Mouse (Mus musculus): ENCODE measurements around the gene Nkx6-1. TPM values are rescaled to one million over a fixed set of nuclear protein-coding genes. Genes with fewer than 3 reads are reported as not detected.

The Nkx6-1 gene
- polyA plus RNA-seq, 1 experiment from 2014 or later = 0.13 TPM

DNA sequence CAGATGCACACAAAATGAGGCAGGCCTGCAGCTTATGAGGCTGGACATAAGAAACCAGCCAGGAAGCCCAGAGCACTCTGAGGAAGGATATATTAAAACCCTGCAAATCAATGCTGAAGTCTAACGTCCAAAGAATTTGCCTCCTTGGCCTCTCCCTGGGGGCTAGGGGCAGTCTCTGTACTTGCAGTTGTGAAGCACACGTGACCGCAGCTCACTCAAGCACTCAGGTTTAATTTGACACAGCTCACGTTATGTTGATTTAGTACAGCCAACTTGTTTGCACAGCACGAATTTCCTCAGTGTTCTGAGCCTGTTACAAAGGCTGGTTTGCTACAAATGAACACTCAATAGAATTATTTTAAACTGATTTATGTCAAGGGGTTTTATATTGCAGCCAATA lies 18.5 kb upstream of the Nkx6-1 start:
- 35% methylated on average over 5 of the region's 5 CpGs for WGBS
- no peak overlapping the region for H3K4me2 ChIP-seq (replicated peaks; ENCODE audit: low read depth, low read length)
- no peaks in the 10 kb centered on the region for H3K27me3 ChIP-seq (replicated peaks; ENCODE audit: insufficient read depth, low read length)
- ATAC-seq = peak; percentile 64
- H3K9me3 ChIP-seq (ENCODE audit: low read length) = no peaks in the 10 kb centered on the region
- TF ChIP-seq CTCF (IDR thresholded peaks at IDR 0.05) = no peak
- TF ChIP-seq EP300 (IDR thresholded peaks at IDR 0.05) = no peak
- DNase-seq (ENCODE audit: low spot score) = peak; percentile 54
- no peak overlapping the region for H3K4me3 ChIP-seq (ENCODE audit: low read depth, low read length)
- no peaks in the 10 kb centered on the region for H3K4me1 ChIP-seq (ENCODE audit: insufficient read depth, low read depth, low read length)
- no peaks in the 10 kb centered on the region for H3K36me3 ChIP-seq (ENCODE audit: insufficient read depth, low read length)
- no peak overlapping the region for H3K27ac ChIP-seq (ENCODE audit: low read length)
- no peak overlapping the region for H3K9ac ChIP-seq (replicated peaks; ENCODE audit: low read depth)

DNA sequence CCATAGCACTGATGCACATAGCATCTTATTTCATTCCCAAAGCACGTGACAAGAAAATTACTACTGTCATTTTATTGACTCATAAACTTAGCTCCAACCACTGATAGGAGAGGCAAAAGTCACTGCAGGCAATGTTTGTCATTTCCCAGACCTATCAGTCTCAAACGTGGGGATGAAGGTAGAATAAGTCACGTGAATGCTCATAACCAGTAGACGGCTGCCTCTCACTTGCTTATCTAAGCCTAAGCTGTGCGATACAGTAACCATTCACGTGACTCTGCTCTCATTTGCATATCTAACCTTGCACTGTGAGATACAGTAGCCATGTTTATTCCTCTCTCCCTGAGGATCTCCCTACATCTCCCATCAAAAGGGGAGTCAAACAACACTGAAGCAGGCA lies 15.5 kb upstream of the Nkx6-1 start:
- Histone ChIP-seq H3K27ac (ENCODE audit: low read length) (no peak overlapping the region), H3K9me3 (ENCODE audit: low read length) (no peaks in the 10 kb centered on the region), H3K36me3 (ENCODE audit: insufficient read depth, low read length) (no peaks in the 10 kb centered on the region), H3K4me2 (replicated peaks; ENCODE audit: low read depth, low read length) (no peak overlapping the region), H3K9ac (replicated peaks; ENCODE audit: low read depth) (no peak overlapping the region), H3K4me1 (ENCODE audit: insufficient read depth, low read depth, low read length) (no peaks in the 10 kb centered on the region), H3K4me3 (ENCODE audit: low read depth, low read length) (no peak overlapping the region), H3K27me3 (replicated peaks; ENCODE audit: insufficient read depth, low read length) (no peaks in the 10 kb centered on the region)
- 72% methylated on average over 6 of the region's 6 CpGs for WGBS
- no peak for ATAC-seq
- no peak for TF ChIP-seq CTCF (IDR thresholded peaks at IDR 0.05)
- no peak for TF ChIP-seq EP300 (IDR thresholded peaks at IDR 0.05)
- no peak for DNase-seq (ENCODE audit: low spot score)

DNA sequence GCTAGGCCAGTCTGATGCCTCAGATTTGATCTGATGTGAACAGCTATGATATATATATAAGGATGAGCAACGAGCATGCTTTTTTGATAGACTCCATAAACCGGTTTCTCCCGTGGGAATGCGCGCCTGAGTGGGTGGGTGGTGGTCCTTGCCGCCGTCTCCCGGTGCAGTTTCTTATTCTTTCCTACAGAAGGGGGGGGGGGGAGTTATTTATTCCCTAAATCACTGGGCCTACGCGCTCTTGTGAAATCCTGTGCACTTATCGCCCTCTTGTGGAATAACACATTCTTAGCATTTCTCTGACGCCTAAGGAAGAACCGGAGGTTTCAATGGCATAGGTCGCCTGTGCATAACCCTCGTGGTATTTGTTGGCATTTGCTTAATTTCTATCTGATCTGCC lies 4.6 kb upstream of the Nkx6-1 start:
- peaks cover 52% of the 10 kb centered on the region for H3K27me3 ChIP-seq (replicated peaks; ENCODE audit: insufficient read depth, low read length)
- TF ChIP-seq CTCF (IDR thresholded peaks at IDR 0.05) (peak; percentile 80), EP300 (IDR thresholded peaks at IDR 0.05) (no peak)
- H3K4me1 ChIP-seq (ENCODE audit: insufficient read depth, low read depth, low read length) = peaks cover 8% of the 10 kb centered on the region; the same call in 1 of the 2 replicates
- H3K9ac ChIP-seq (replicated peaks; ENCODE audit: low read depth) = no peak overlapping the region
- peak; percentile 82 for DNase-seq (ENCODE audit: low spot score)
- H3K9me3 ChIP-seq (ENCODE audit: low read length) = no peaks in the 10 kb centered on the region
- no peak overlapping the region for H3K27ac ChIP-seq (ENCODE audit: low read length)
- ATAC-seq = no peak
- no peaks in the 10 kb centered on the region for H3K36me3 ChIP-seq (ENCODE audit: insufficient read depth, low read length)
- no peak overlapping the region for H3K4me2 ChIP-seq (replicated peaks; ENCODE audit: low read depth, low read length)
- 1% methylated on average over 15 of the region's 15 CpGs for WGBS
- H3K4me3 ChIP-seq (ENCODE audit: low read depth, low read length) = no peak overlapping the region

DNA sequence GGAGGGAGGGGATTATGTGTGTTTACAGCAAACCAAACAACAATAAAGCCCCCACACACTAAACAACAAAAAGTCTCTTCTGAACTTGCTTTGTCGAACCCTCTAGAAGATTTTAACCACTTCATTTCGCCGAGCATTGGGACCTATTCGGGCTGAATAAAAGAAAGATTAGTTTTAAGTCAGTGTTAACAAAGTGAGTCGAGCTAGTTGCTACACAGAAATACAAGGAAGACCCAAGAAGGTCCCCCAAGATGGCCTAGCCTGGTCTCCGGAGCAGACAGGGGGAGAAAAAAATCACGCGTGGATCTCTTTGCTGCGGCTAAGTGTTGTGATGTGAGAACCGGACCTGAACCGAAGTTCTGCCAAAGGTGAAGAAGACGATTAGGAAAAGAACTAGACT lies 3.7 kb upstream of the Nkx6-1 start:
- DNase-seq (ENCODE audit: low spot score) = no peak

GRCm38 (mm10) chr5:101668028-101668427 lies 3.2 kb upstream of the Nkx6-1 start:
- Histone ChIP-seq H3K9ac (replicated peaks; ENCODE audit: low read depth) (no peak overlapping the region), H3K36me3 (ENCODE audit: insufficient read depth, low read length) (no peaks in the 10 kb centered on the region), H3K4me3 (ENCODE audit: low read depth, low read length) (no peak overlapping the region), H3K9me3 (ENCODE audit: low read length) (no peaks in the 10 kb centered on the region), H3K4me2 (replicated peaks; ENCODE audit: low read depth, low read length) (no peak overlapping the region), H3K27ac (ENCODE audit: low read length) (no peak overlapping the region), H3K27me3 (replicated peaks; ENCODE audit: insufficient read depth, low read length) (peaks cover 65% of the 10 kb centered on the region), H3K4me1 (ENCODE audit: insufficient read depth, low read depth, low read length) (peaks cover 12% of the 10 kb centered on the region; the same call in 1 of the 2 replicates)
- TF ChIP-seq CTCF (IDR thresholded peaks at IDR 0.05) (no peak), EP300 (IDR thresholded peaks at IDR 0.05) (no peak)
- WGBS = 4% methylated on average over 15 of the region's 15 CpGs
- ATAC-seq (no peak), DNase-seq (ENCODE audit: low spot score) (no peak)

More for the DNA sequence above, 3.7 kb upstream of the Nkx6-1 start:
- Histone ChIP-seq H3K4me2 (replicated peaks; ENCODE audit: low read depth, low read length) (no peak overlapping the region), H3K9me3 (ENCODE audit: low read length) (no peaks in the 10 kb centered on the region), H3K36me3 (ENCODE audit: insufficient read depth, low read length) (no peaks in the 10 kb centered on the region), H3K9ac (replicated peaks; ENCODE audit: low read depth) (no peak overlapping the region), H3K27ac (ENCODE audit: low read length) (no peak overlapping the region), H3K4me3 (ENCODE audit: low read depth, low read length) (no peak overlapping the region), H3K27me3 (replicated peaks; ENCODE audit: insufficient read depth, low read length) (peaks cover 60% of the 10 kb centered on the region), H3K4me1 (ENCODE audit: insufficient read depth, low read depth, low read length) (peaks cover 12% of the 10 kb centered on the region; the same call in 1 of the 2 replicates)
- no peak for ATAC-seq
- 11% methylated on average over 12 of the region's 12 CpGs for WGBS
- TF ChIP-seq EP300 (IDR thresholded peaks at IDR 0.05) = no peak
- no peak for TF ChIP-seq CTCF (IDR thresholded peaks at IDR 0.05)

DNA sequence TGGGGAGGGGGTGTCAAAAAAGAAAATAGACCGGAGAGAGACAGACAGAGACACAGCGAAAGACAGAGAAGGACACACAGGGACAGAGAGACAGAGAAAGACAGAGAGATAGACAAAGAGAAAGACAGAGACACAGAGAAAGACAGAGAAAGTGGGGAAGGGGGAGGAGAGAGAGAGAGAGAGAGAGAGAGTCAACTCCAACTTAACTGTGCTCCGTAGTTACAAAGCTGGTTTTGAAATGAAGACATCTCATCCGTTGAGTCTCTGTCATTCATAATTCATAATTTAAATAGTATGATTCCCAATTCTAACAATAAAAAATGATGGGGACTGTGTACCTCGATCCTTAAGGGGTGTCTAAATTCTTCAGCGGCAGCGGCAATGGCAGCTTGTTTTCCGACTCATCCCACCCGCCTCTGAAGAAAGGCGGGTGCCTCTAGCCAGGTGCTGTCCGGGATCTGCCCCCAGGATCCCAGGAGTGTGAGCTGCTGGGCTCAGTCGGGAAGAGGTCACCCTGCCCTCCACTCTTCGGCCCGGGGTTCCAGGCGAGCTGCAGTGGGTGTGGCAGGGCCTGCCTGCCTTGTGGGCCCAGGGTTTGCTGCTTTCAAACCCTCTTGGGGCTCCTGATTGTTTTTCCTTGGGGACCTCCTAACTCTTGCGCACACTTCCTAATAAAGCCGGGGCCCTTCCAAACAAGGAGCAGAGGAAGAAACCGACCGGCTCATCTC lies 2.6 kb upstream of the Nkx6-1 start:
- no peaks in the 10 kb centered on the region for H3K36me3 ChIP-seq (ENCODE audit: insufficient read depth, low read length)
- H3K9ac ChIP-seq (replicated peaks; ENCODE audit: low read depth) = no peak overlapping the region
- no peak for DNase-seq (ENCODE audit: low spot score)
- H3K9me3 ChIP-seq (ENCODE audit: low read length) = no peaks in the 10 kb centered on the region
- 3% methylated on average over 19 of the region's 19 CpGs for WGBS
- H3K27ac ChIP-seq (ENCODE audit: low read length) = no peak overlapping the region
- no peak for TF ChIP-seq EP300 (IDR thresholded peaks at IDR 0.05)
- no peak for TF ChIP-seq CTCF (IDR thresholded peaks at IDR 0.05)
- ATAC-seq = no peak
- H3K27me3 ChIP-seq (replicated peaks; ENCODE audit: insufficient read depth, low read length) = peaks cover 71% of the 10 kb centered on the region
- no peak overlapping the region for H3K4me3 ChIP-seq (ENCODE audit: low read depth, low read length)
- H3K4me1 ChIP-seq (ENCODE audit: insufficient read depth, low read depth, low read length) = peaks cover 12% of the 10 kb centered on the region; the same call in 1 of the 2 replicates
- H3K4me2 ChIP-seq (replicated peaks; ENCODE audit: low read depth, low read length) = no peak overlapping the region
